Mouse (Mus musculus) hindbrain, embryonic 15.5 days (tissue): ENCODE results near the gene Zfp335. TPM values are rescaled to one million over a fixed set of nuclear protein-coding genes. Genes with fewer than 3 reads are reported as not detected.

Source experiments
- ATAC-seq: fragments of 200-750 bp; cut with Nextera tagmentation; 2 replicates; pipeline ENCODE4 v1.8.0; 2017; ENCODE audit warnings: low read depth, moderate number of reproducible peaks, moderate TSS enrichment; ENCODE audit not compliant: low FRiP score
- H3K27ac ChIP-seq: fragments of 300-500 bp; sonication (generic); replicated peaks from 2 replicates; pipeline ENCODE4 v1.5.1; 2015; ENCODE audit warnings: mild to moderate bottlenecking, inconsistent platforms
- H3K27me3 ChIP-seq: fragments of 300-500 bp; sonication (generic); 2 replicates; pipeline ENCODE4 v1.6.1; 2015; ENCODE audit warnings: control low read depth, inconsistent platforms
- H3K36me3 ChIP-seq: fragments of 300-500 bp; sonication (generic); 2 replicates; pipeline ENCODE4 v1.6.1; 2015; ENCODE audit warnings: control low read depth, inconsistent platforms
- H3K4me1 ChIP-seq: fragments of 300-500 bp; sonication (generic); replicated peaks from 2 replicates; pipeline ENCODE4 v1.6.1; 2015; ENCODE audit warnings: control low read depth, inconsistent platforms
- H3K4me2 ChIP-seq: fragments of 300-500 bp; sonication (generic); 2 replicates; pipeline ENCODE4 v1.6.1; 2015; ENCODE audit warnings: moderate library complexity, mild to moderate bottlenecking, inconsistent platforms
- H3K4me3 ChIP-seq: fragments of 300-500 bp; sonication (generic); 2 replicates; pipeline ENCODE4 v1.5.1; 2015; ENCODE audit warnings: mild to moderate bottlenecking, inconsistent platforms
- H3K9ac ChIP-seq: fragments of 300-500 bp; sonication (generic); 2 replicates; pipeline ENCODE4 v1.6.1; 2015; ENCODE audit warnings: inconsistent platforms
- H3K9me3 ChIP-seq: fragments of 300-500 bp; sonication (generic); 2 replicates; pipeline ENCODE4 v1.6.1; 2016; ENCODE audit warnings: control low read depth, inconsistent platforms
- WGBS: fragments of 180-500 bp; shearing (Covaris S2); methylation state at CpG from one replicate; pipeline ENCODE4 v1.1.7; 2015; 5-methylcytosine and 5-hydroxymethylcytosine counted together
- polyA plus RNA-seq: library from polyadenylated mRNA; unstranded; fragments of >200 nt; fragmentation: Nextera tagmentation; extraction: Ambion mirVana; gene quantifications from 2 replicates; pipeline ENCODE4 v1.2.1, GENCODE M21; 2015

The Zfp335 gene
- polyA plus RNA-seq, 1 experiment from 2014 or later: 18.3 TPM

DNA sequence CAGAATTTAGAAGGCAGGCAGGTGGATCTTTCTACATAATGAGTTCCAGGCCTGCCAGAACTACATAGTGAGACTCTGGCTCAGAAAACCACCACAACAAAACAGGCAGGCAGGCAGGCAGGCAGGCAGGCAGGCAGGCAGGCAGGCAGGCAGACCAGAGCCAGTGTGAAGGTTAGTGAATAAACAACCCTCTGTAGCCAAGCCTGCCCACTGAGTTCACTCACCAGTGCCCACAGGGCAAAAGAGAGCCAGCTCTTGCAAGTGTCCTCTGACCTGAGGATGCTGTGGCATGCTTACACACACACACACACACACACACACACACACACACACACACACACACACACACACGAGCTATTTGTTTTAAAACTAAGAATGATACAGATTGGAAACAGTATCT is 8.1 kb downstream of the Zfp335 start:
- WGBS: 78% methylated on average over 1 of the region's 1 CpGs
- no peak overlapping the region for H3K9ac ChIP-seq
- no peak overlapping the region for H3K4me3 ChIP-seq
- H3K27ac ChIP-seq: no peak overlapping the region
- no peak overlapping the region for H3K4me2 ChIP-seq
- peaks cover 92% of the 10 kb centered on the region for H3K36me3 ChIP-seq
- H3K9me3 ChIP-seq: no peaks in the 10 kb centered on the region
- no peaks in the 10 kb centered on the region for H3K4me1 ChIP-seq
- H3K27me3 ChIP-seq: no peaks in the 10 kb centered on the region
- ATAC-seq: no peak

DNA sequence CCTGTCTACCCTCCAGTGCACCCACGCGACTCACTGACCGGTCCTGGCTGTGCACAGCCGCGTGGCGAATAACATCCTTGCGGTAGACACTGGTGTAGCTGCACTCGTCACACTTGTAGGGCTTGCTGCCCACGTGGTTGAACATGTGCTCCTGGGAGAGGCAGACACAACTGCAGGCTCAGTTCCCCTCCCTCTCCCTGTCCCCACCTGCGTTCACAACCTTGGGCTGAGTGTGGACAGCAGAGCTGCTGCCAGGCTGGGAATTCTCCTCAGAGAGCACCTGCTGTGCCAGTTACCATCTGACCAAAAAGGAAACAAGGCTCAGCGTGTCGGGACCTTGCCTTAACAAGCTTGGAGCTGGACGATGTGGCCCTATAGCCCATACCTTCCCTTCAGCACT is 10.2 kb downstream of the Zfp335 start:
- Histone ChIP-seq H3K27ac (no peak overlapping the region), H3K9ac (no peak overlapping the region), H3K9me3 (no peaks in the 10 kb centered on the region), H3K36me3 (peaks cover 92% of the 10 kb centered on the region), H3K27me3 (no peaks in the 10 kb centered on the region), H3K4me3 (no peak overlapping the region), H3K4me2 (no peak overlapping the region), H3K4me1 (no peaks in the 10 kb centered on the region)
- 92% methylated on average over 13 of the region's 13 CpGs for WGBS
- ATAC-seq: no peak

DNA sequence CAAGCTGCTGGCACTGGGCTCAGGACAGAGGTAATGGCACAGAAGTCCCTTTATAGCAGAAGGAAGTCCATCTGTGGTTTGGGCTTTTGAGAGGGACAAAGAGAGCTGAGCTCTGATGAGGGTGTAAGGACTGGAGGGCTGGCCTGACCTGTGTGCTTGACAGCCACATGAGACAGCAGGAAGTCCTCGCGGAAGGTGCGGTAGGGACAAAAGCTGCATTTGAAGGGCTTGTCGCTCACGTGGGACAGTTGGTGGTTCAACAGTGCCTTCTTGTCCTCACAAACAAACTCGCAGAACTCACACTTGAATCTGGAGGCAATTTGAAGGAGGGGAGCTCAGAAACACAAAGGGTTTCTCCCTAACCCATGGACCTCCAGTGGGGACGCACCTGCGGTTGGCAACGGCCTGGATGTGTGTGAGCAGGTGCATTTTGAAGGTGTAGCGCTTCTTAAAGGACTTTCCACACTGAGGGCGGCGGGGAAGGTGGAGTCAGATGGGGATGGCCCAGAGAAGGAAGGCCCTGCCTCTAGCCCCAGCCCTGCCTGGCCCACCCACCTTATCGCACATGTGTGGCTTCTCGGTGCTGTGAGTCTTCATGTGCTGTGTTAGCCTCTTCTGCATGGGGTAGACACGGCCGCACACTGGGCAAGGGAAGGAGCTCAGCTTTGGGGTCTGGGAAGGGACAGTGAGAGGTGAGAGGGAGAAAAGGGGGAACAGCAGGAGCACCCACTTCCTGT is 11.7 kb downstream of the Zfp335 start:
- H3K27me3 ChIP-seq: no peaks in the 10 kb centered on the region
- ATAC-seq: no peak
- H3K36me3 ChIP-seq: peaks cover 93% of the 10 kb centered on the region
- H3K4me2 ChIP-seq: no peak overlapping the region
- H3K4me3 ChIP-seq: no peak overlapping the region
- no peak overlapping the region for H3K27ac ChIP-seq
- no peak overlapping the region for H3K9ac ChIP-seq
- 93% methylated on average over 16 of the region's 16 CpGs for WGBS
- no peaks in the 10 kb centered on the region for H3K9me3 ChIP-seq
- H3K4me1 ChIP-seq: no peaks in the 10 kb centered on the region

DNA sequence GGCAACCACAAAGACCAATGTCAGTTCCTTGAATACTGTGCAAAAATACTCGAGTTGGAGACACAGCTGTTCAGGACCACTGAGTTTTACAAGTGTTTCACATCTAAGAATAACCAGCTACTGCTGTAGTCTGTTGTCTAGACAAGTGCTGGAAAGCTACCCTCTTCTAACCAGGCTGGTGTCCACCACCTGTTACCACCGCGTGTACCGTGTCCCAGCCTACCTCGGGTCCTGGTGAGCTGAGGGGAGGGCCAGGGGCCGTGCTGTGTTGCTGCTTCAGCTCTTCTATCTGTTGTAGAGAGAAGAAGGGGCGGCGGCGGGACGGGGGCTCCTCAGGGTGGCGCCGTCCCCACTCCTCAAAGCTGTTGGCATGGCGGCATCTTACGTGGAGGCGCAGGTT is 12.5 kb downstream of the Zfp335 start:
- Histone ChIP-seq H3K4me1 (no peaks in the 10 kb centered on the region), H3K9ac (no peak overlapping the region), H3K36me3 (peaks cover 93% of the 10 kb centered on the region), H3K4me3 (no peak overlapping the region), H3K27ac (no peak overlapping the region), H3K4me2 (no peak overlapping the region), H3K27me3 (no peaks in the 10 kb centered on the region), H3K9me3 (no peaks in the 10 kb centered on the region)
- ATAC-seq: no peak
- 93% methylated on average over 15 of the region's 15 CpGs for WGBS

DNA sequence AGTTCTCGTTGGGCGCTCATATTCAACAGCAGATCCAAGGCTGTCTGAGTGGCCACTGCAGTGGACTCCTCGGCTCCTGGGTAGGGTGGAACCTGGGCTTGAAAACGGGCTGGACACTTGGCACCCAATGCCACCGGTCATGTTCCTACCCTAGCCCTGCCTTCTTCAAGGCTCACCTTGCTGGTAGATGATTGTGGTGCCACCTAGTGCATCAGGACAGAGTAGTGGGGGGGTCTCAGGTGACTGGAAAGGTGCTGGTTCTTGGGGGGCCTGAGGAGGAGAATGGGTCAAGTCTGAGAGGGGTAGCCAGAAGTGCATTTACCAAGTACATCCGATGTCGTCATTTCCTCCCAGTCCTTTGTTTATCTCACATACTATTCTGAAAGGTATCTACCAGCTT is 13.5 kb downstream of the Zfp335 start:
- no peak overlapping the region for H3K4me3 ChIP-seq
- no peak overlapping the region for H3K4me2 ChIP-seq
- H3K27ac ChIP-seq: no peak overlapping the region
- peaks cover 94% of the 10 kb centered on the region for H3K36me3 ChIP-seq
- WGBS: 97% methylated on average over 7 of the region's 7 CpGs
- H3K9ac ChIP-seq: no peak overlapping the region
- H3K27me3 ChIP-seq: no peaks in the 10 kb centered on the region
- H3K9me3 ChIP-seq: no peaks in the 10 kb centered on the region
- no peak for ATAC-seq
- no peaks in the 10 kb centered on the region for H3K4me1 ChIP-seq

DNA sequence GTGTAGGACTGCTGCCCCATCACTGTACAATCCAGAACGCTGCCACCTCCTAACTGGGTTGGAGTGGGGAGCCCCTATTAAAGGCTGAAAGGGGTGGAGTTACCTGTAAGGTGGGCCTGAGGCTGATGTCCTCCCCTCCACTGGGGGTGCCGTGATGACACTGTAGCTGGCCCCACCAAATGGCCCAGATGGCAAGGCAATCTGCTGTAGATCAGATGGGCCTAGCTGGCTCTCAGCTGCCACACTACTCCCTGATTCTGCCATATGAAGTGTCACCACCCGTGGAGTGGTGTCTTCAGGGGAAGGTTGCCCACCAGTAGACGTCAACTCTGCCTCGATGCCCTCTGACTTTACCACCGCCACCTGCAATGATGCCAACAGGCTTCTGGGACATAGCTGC is 15.7 kb downstream of the Zfp335 start:
- Histone ChIP-seq H3K36me3 (peaks cover 96% of the 10 kb centered on the region), H3K4me3 (no peak overlapping the region), H3K4me1 (no peaks in the 10 kb centered on the region), H3K9ac (no peak overlapping the region), H3K27me3 (no peaks in the 10 kb centered on the region), H3K27ac (no peak overlapping the region), H3K4me2 (no peak overlapping the region), H3K9me3 (no peaks in the 10 kb centered on the region)
- no peak for ATAC-seq
- whole genome bisulfite sequencing: 89% methylated on average over 6 of the region's 6 CpGs

DNA sequence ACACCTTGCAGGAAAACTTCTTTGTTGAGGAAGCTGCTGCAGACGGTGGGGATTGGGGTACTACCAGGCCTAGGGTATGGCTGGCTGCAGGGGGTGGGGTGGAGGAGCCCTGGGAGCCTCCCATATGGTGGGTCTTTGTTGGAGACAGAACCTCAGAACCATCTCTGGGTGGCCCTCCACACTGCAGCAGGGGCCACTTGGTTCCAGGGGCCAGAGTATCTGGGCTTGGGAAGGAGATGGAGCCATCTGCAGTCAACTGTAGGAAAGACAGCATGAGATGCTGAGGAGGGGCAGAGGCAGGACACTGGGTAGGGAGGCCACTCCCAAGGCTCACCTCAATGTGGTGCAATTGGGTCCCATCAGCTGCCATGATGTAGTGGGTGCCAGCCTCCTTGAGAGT is 16.9 kb downstream of the Zfp335 start:
- Histone ChIP-seq H3K27me3 (no peaks in the 10 kb centered on the region), H3K4me1 (no peaks in the 10 kb centered on the region), H3K27ac (no peak overlapping the region), H3K4me2 (no peak overlapping the region), H3K9ac (no peak overlapping the region), H3K36me3 (peaks cover 96% of the 10 kb centered on the region), H3K9me3 (no peaks in the 10 kb centered on the region), H3K4me3 (no peak overlapping the region)
- ATAC-seq: no peak
- WGBS: 78% methylated on average over 1 of the region's 1 CpGs

DNA sequence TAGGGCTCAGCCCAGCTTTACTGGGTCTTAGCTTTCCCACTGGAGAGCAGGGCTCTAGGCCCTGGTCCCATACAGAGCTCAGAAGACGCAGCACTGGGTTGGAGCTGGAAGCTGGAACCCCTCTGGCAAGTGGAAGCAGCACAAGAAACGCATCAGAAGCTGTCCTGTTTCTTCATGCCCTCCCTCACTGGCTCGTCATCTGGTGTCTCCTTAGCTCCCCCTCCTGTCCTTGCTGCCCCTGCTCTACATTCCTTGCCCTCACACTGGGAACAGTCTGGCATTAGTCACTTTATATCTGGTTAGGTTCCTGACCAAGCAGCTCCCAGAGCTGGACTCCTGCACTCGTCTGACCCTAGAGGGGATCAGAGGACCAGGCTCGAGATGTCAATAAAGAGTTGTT is 17.5 kb downstream of the Zfp335 start:
- no peaks in the 10 kb centered on the region for H3K27me3 ChIP-seq
- ATAC-seq: no peak
- H3K36me3 ChIP-seq: peaks cover 96% of the 10 kb centered on the region
- H3K4me1 ChIP-seq: no peaks in the 10 kb centered on the region
- no peak overlapping the region for H3K27ac ChIP-seq
- 64% methylated on average over 5 of the region's 5 CpGs for WGBS
- H3K4me2 ChIP-seq: no peak overlapping the region
- H3K9ac ChIP-seq: no peak overlapping the region
- no peaks in the 10 kb centered on the region for H3K9me3 ChIP-seq
- no peak overlapping the region for H3K4me3 ChIP-seq

DNA sequence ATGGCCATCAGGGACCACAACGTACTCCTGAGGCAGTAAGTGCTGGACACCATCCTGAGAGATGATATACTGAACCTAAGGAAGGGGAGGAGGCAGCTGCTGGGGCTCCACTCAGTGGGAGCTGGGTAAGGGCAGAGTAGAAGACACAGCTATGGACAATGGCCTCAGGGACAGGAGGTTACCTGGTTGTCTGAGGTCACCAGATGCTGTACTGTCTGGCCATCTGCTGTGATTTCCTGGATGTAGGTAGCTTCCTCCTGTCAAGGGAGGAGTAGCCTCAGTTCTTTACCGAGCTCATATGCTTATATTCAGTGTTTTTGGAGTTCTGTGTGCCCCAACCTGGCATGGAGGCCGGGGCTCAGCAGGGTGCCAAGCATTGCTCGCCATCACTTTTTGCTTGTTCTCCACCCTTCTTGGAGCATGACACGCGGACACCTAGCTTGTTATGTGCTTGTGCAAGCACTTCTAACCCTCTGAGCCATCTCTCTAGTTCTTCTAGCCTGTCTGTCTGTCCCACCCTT is 18.8 kb downstream of the Zfp335 start:
- H3K4me2 ChIP-seq: no peak overlapping the region
- no peaks in the 10 kb centered on the region for H3K27me3 ChIP-seq
- no peak overlapping the region for H3K27ac ChIP-seq
- H3K4me1 ChIP-seq: no peaks in the 10 kb centered on the region
- 86% methylated on average over 6 of the region's 6 CpGs for WGBS
- H3K4me3 ChIP-seq: no peak overlapping the region
- no peaks in the 10 kb centered on the region for H3K9me3 ChIP-seq
- H3K36me3 ChIP-seq: peaks cover 96% of the 10 kb centered on the region
- ATAC-seq: no peak
- no peak overlapping the region for H3K9ac ChIP-seq

DNA sequence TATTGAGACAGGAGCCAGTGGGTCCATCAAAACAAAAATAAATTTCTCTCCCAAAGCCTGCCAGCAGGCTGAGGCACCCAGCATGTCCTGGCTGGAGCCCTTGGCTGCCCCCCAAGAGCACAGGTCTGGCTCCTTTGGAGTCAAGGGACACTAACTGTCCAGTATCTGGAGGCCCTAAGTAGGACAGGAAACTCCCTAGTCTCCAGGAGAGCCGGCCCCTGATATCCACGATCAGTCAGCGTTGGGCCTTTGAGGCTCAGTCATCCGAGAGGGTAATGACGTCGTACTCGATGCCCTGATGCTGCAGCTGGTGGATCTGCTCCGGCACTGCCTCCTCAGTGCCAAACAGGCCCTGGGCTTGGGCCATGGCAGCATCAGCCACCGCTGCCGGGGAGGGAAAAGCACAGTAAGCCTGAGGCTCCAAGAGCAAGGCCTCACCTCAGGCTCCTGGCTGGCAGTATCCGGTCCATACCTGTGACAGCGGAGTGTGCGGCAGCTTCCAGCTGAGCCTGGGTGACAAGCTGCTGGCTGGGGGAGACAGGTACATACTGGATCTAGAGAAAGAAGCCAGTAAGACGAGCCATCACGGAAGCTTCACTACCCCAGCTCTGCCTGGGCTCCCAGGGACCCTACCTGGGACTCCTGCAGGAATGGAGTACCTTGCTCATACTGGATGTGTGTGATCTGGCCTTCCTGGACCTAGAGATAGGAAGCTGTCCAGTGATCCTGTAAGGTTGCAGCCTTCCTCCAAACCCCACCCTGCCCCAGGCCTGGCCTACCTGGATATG is 19.5 kb downstream of the Zfp335 start:
- Histone ChIP-seq H3K4me1 (no peaks in the 10 kb centered on the region), H3K36me3 (peaks cover 96% of the 10 kb centered on the region), H3K9me3 (no peaks in the 10 kb centered on the region), H3K9ac (no peak overlapping the region), H3K4me3 (no peak overlapping the region), H3K4me2 (no peak overlapping the region), H3K27ac (no peak overlapping the region), H3K27me3 (no peaks in the 10 kb centered on the region)
- no peak for ATAC-seq
- 79% methylated on average over 15 of the region's 15 CpGs for WGBS

DNA sequence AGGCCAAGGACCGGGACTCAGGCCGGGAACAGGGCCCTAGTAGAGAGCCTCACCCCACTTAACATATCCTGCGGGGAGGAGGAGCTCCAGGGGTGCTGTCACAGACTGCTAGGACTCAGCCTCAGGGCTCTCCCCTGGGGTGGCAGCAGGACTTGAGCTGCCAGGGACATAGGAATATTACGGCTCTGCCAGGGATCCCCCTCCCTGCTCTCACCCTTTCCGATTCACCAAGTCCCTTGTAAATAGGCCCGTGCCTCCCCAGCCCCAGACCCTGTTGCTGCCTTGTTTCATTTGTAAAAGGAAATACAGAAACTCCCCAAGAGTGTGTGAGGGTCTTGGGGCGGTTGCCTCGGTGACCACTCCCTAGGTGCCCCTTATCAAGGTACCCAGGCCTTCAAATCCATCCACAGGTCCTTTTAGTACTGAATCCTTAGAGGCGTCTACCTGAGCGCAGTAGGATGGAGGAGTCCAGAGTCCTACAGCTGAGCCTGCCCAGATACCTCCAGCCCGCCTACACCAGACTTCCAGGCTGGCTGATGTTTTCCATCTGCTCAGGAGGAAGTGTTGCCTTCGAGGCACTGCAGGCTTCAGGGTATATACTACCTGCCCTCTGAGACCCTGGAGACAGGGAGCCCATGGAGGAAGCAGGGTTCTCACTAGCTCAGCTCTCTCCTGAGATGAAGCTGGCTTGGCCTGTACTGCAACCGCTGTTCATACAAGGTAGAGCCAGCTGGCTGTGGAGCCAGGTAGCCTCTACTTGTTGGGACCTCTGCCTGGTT is 20.3 kb downstream of the Zfp335 start:
- 90% methylated on average over 13 of the region's 13 CpGs for WGBS
- H3K27me3 ChIP-seq: no peaks in the 10 kb centered on the region
- H3K27ac ChIP-seq: no peak overlapping the region
- H3K9ac ChIP-seq: no peak overlapping the region
- H3K4me3 ChIP-seq: no peak overlapping the region
- H3K36me3 ChIP-seq: peaks cover 96% of the 10 kb centered on the region
- no peak overlapping the region for H3K4me2 ChIP-seq
- ATAC-seq: no peak
- H3K4me1 ChIP-seq: no peaks in the 10 kb centered on the region
- H3K9me3 ChIP-seq: no peaks in the 10 kb centered on the region
